Mouse (Mus musculus) heart, postnatal 14 days (tissue): ENCODE measurements around the gene Gm10130. TPM values are rescaled to one million over a fixed set of nuclear protein-coding genes. Genes with fewer than 3 reads are reported as not detected.
A peak's percentile ranks its signal among the peaks of the same experiment; 100 is the strongest.
"Not testable (repeated sequence)": the region's sequence is repeated elsewhere in the genome, so short reads cannot be mapped to it uniquely, and the experiment has no call there.

ENCODE experiments used
- DNase-seq, 2 experiments: peaks; one replicate each; pipeline ENCODE4 v3.0.0; 2021 to 2022
- intact Hi-C: fragments of 180-260 bp; cut with DNase I; formaldehyde crosslinking; loops from one replicate; pipeline ENCODE4 v1.15.1; 2025
- long read RNA-seq, 2 experiments: library from polyadenylated mRNA; stranded (forward); transcript quantifications; one replicate each; pipeline ENCODE4 v2.0.0; 2021
- total RNA-seq, 2 experiments: library from RNA; stranded (reverse); gene quantifications; 2 replicates each; pipeline ENCODE4 v1.2.3; 2021

Gm10130 gene
- not detected for total RNA-seq
- long read RNA-seq, experiment 1, partial matches to known transcripts = 0 of 3 reads
- long read RNA-seq, experiment 1, other reads (novel, unspliced or antisense) = 3 of 3 reads
- long read RNA-seq, experiment 2, partial matches to known transcripts = 0 of 2 reads
- long read RNA-seq, experiment 2, other reads (novel, unspliced or antisense) = 2 of 2 reads

- intact Hi-C loops = no loop called here
These were observed at the start of gene Gm10130 for GRCm38 (mm10) chr2:150323402-150323801. Gene Gm10130 (plus strand): TSS chr2:150323702.

GRCm38 (mm10) chr2:150293669-150294068 lies 29.8 kb upstream of the Gm10130 start:
- intact Hi-C loops = no loop called here
- DNase-seq = no peak

More at GRCm38 (mm10) chr2:150323402-150323801, at the start of gene Gm10130:
- no peak for DNase-seq

GRCm38 (mm10) chr2:150299096-150299495 lies 24.4 kb upstream of the Gm10130 start:
- intact Hi-C loops = no loop called here
- peak in 1 of 2 experiments; percentile 9 for DNase-seq

GRCm38 (mm10) chr2:150307183-150307773 lies 16.2 kb upstream of the Gm10130 start:
- no peak for DNase-seq
- intact Hi-C loops = no loop called here

- DNase-seq = peak; percentile 89 to 92
- intact Hi-C loops = loop anchor here (5.0 kb wide), 1 partner anchor 51 kb away; the partner anchor contains the start of gene 3300002I08Rik
These were observed 12.3 kb upstream of the Gm10130 start for GRCm38 (mm10) chr2:150310952-150311884.

GRCm38 (mm10) chr2:150316140-150316539 lies 7.4 kb upstream of the Gm10130 start:
- DNase-seq = no peak
- intact Hi-C loops = no loop called here

- intact Hi-C loops = no loop called here
- DNase-seq = no peak
These were observed 4.5 kb upstream of the Gm10130 start for GRCm38 (mm10) chr2:150318973-150319372.

GRCm38 (mm10) chr2:150357136-150357535 lies 33.6 kb downstream of the Gm10130 start:
- intact Hi-C loops, DNase-seq: not testable (repeated sequence)

GRCm38 (mm10) chr2:150362113-150362877 lies 38.8 kb downstream of the Gm10130 start, which contains the start of gene 3300002I08Rik:
Gene 3300002I08Rik (minus strand): TSS chr2:150362765.
- intact Hi-C loops = loop anchor here (5.0 kb wide), 1 partner anchor 50 kb away; no protein-coding TSS in a partner anchor
- peak; percentile 83 to 86 for DNase-seq

GRCm38 (mm10) chr2:150362878-150363229 lies 39.4 kb downstream of the Gm10130 start:
- no peak for DNase-seq
- intact Hi-C loops = loop anchor here (5.0 kb wide), 1 partner anchor 51 kb away; no protein-coding TSS in a partner anchor

GRCm38 (mm10) chr2:150385553-150386106 lies 62.1 kb downstream of the Gm10130 start:
- DNase-seq, intact Hi-C loops: not testable (repeated sequence)

GRCm38 (mm10) chr2:150390198-150390597 lies 66.7 kb downstream of the Gm10130 start:
- no peak for DNase-seq
- intact Hi-C loops = no loop called here

- intact Hi-C loops, DNase-seq: not testable (repeated sequence)
These were observed 88.6 kb downstream of the Gm10130 start for GRCm38 (mm10) chr2:150412146-150412545.

Other genes starting within 250 kb of the Gm10130 start
- gene Zfp120, start 187.0 kb upstream of the Gm10130 start, total RNA-seq = 1 to 10 TPM; 5.5 to 6.2 TPM
- gene Gm10770, start 144.0 kb upstream of the Gm10130 start, total RNA-seq = not detected
- not detected for gene Gm14139, start 141.9 kb upstream of the Gm10130 start, total RNA-seq
- gene Zfp937, start 105.6 kb upstream of the Gm10130 start, total RNA-seq = 1 to 10 TPM; 2.7 TPM
- gene Gm21994, start 68.1 kb upstream of the Gm10130 start, total RNA-seq = 1 to 10 TPM; 2.8 to 3.1 TPM
- not detected for gene Gm14124, start 66.2 kb upstream of the Gm10130 start, total RNA-seq
- 1 to 10 TPM; 2.4 to 2.5 TPM for gene 3300002I08Rik, start 39.1 kb downstream of the Gm10130 start, total RNA-seq
- gene Zfp442, start 127.8 kb downstream of the Gm10130 start, total RNA-seq = 1 to 10 TPM; 5.2 to 6.0 TPM
- gene Zfp345, start 161.4 kb downstream of the Gm10130 start, total RNA-seq = under 1 TPM; 0.10 to 0.17 TPM
- gene Cst7, start 246.7 kb downstream of the Gm10130 start, total RNA-seq = not detected